Mouse (Mus musculus): Measurements from ENCODE around the gene Dner.

DNA sequence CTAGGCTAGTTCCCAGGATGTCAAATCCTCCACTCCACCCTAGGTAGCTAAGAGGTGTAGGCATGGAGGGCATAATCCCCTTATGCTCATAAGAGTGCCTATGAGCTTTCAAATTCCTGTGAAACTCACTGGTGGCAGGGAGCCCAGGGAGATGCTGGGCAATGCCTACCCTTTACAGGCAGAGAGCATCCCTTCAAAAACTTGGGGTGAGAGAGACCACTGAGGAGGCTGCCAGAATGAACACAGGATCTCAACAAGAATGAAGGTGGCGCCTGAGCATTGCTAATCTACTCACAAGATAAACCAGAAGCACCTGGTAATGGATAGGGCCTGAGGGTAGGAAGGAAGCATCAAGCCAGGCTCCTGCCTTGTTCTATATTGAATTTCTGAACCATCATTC lies 267.7 kb downstream of the Dner start:
- TF ChIP-seq CTCF (IDR thresholded peaks at IDR 0.05; ENCODE audit: low read depth, low read length): no peak
- TF ChIP-seq GATA1 (IDR thresholded peaks at IDR 0.05; ENCODE audit: borderline replicate concordance, low read length): no peak

All from G1E (cell line).